Mouse (Mus musculus) T-helper 1 cell (primary cell): ENCODE results near the gene Zfand6.

Source experiments
- in situ Hi-C: fragments of 300-600 bp; cut with MboI, MseI; formaldehyde crosslinking; loops from one replicate; pipeline ENCODE4 v1.15.1; 2025; ENCODE audit warnings: high pct_unique_total_duplicates

Gene Zfand6

GRCm38 (mm10) chr7:84689251-84690100 is at the start of gene Zfand6:
Zfand6 (minus strand) TSS chr7:84689959.
- in situ Hi-C loops, result loop anchor here (10.0 to 25.0 kb wide), 2 partner anchors 535 to 802 kb away; partner anchors contain the start of genes Abhd17c, Mesd and Tlnrd1

DNA sequence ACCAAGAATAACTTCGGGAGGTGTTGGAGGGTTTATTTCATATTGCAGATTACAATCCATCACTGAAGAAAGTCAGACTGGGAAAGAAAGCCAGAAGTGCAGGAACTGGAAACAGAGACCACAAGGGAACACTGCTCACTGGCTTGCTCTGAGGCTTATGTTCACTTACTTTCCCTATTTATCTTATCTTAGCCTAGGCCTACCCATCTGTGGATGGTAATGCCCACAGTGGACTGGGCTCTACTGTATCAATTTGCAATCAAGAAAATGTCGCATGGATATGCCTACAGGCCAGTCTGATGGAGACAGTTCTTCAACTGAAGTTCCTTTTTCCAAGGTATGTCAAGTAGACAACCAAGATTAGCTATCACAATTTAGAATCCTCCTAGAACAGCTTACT is 47.0 kb upstream of the Zfand6 start:
- in situ Hi-C loops, result no loop called here

DNA sequence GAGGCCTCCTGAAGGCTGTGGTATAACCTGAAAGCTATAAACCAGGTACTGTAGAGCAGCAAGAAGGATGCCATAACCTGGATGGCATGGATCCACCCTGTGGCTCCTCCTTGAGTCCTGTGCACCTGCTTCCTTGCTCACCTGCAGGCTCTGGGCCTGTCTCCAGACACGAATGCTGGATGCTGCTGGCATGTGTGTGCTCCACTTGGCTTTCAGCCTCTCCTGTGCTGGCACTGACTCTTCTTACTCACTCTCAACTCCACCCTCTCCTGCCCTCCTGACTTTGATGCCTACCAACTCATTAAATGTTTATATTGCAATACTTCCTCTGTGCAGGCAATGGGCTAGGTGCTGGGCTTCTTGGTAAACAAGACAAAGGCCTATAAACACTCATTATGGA is 43.3 kb upstream of the Zfand6 start:
- in situ Hi-C loops, result loop anchor here (5.0 kb wide), 1 partner anchor 36 kb away; no protein-coding TSS in a partner anchor

GRCm38 (mm10) chr7:84732052-84732451 is 42.3 kb upstream of the Zfand6 start:
- in situ Hi-C loops, result loop anchor here (5.0 kb wide), 1 partner anchor 35 kb away; no protein-coding TSS in a partner anchor

GRCm38 (mm10) chr7:84731076-84731475 is 41.3 kb upstream of the Zfand6 start:
- in situ Hi-C loops, result loop anchor here (5.0 kb wide), 1 partner anchor 34 kb away; no protein-coding TSS in a partner anchor

DNA sequence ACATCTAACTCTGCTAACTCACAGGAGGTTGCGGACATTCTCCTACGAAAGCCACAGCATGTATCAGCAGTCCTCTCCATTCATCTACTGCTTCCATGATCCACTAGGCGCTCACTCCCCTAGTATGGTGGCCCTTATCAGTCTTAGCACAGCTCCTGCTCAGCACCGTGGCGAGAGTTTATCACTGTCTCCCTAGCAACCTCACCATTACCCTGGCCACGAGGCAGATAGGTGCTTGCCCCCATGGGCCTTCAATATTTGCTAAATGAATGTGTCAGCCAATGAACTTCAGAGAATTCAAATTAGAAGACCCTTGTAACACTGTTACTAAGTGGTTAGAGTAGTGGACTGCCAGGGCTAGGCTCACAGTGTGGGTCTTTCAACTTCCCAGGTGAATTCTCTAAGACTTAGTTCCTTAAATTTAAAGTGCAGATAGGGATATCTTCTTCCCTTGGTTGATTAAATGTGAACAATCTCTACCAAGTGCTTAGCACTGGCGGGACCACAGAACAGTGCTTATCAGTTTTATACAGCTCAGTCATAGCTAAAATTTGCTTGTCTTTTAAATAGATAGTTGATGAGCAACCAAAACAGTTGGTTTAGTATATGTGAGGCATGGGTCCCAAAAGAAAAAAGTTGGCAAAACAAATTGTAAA is 33.2 kb upstream of the Zfand6 start:
- in situ Hi-C loops, result no loop called here

DNA sequence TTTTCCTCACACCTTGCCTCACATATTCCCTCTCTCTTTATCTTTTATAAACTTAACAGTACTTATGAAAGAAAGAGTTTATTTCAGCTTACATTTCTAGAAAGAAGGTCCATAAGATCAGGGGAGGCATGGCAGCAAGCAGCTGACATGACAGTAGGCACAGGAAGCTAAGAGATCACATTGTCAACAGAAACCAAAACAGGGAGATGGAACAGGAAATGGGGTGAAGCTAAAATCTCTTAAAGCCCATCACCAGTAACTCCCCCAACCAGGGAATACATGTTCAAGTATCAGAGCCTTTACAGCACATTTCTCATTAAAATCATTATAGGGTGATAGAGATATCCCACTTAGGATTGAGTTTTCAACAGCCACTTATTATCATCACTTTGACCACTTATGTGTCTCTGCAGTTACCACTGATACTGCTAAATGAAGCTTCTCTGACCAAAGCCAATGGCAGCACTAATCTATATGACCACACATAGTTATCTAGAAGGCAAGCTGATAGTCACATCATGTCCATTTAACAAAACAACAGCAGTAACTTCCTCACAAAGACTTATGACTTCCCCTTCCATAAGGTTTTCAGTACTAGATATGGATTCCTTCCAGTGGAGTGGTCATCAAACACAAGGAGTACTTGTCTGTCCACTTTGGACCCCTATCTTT is 20.7 kb upstream of the Zfand6 start:
- in situ Hi-C loops, result no loop called here

DNA sequence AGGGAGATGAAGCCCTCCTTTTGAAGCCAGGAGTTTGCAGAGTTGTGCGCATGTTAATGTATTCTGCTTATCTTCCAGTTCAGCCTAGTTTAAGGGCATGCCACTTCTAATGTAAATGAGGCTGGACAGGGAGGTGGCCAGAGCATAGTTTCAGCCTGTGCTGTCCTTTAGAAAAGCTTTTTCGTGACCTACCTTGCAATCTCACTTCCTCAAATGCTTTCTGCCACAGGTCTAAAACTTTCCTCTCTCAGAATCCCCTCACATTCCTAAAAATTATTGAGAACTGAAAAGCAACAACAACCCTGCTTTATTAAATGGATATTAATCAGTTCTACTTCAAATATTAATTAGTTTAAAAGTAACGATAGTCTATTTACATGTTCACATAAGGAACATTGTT is 17.1 kb upstream of the Zfand6 start:
- in situ Hi-C loops, result loop anchor here (10.0 kb wide), 1 partner anchor 1722 kb away; no protein-coding TSS in a partner anchor

DNA sequence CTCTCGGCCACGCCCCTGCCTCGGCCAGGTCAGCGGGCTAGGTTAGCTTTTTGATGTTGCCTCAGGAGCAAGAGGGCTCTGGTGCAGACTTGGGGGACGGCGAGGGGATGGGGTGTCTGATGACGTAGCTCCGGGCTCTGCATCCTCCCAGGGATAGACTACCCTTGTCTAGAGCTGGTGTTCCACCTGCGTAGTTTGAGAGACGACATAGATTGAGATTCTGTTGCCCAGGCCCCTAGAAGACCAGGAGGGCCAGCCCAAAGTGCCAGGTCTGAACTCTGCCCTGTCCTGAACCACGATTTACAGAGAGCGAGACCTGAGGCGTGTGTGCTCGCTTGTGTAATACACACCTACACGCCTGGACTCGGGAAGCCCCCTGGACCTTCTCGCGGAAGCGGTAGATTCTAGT is 346 bp upstream of the Zfand6 start:
- in situ Hi-C loops, result loop anchor here (25.0 kb wide), 1 partner anchor 803 kb away; the partner anchor contains the start of genes Mesd and Tlnrd1

DNA sequence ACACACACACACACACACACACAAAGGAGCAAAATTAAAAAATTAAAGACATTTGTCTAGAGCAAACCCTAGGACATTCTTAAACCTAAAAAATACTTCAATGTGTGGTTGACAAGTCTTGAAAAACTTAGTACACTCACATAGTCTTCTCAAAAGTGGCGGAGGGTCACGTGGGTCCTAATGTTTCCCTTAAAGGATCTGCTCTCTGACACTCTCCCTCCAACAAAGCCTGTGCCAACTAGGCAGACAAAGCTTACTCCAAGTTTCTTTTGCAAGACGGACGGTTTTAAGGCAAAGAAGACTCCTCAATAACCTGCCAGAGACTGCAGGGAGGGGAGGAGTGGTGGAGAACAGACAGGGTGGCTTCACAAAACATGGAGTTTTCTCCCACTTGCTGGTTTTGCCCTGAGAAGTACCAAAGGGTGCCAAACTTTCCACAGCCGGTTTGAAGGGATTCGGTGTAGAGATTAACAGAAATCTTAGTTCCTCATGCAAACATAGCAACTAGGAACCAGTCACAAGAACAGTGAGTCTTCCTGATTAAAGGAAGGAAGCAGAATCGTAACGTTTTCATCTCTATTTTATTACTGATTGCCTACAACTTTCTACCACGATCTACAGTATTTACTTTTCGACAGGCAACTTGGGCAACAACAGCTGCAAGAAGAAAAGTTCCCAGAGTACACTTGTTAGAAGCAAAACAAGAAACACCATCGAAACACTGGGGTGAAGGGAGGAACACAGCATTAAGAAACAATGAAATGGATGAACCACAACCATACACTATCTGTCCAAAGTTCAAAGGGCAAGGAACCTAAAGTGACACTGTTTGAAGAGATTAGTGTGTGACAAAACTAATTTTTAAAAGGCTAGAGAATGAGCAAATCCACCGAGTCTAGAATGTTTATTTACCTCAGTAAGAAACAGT is 1.8 kb downstream of the Zfand6 start:
- in situ Hi-C loops, result loop anchor here (10.0 to 25.0 kb wide), 2 partner anchors 533 to 801 kb away; partner anchors contain the start of genes Abhd17c, Mesd and Tlnrd1

GRCm38 (mm10) chr7:84686380-84686779 is 3.4 kb downstream of the Zfand6 start:
- in situ Hi-C loops, result loop anchor here (10.0 to 25.0 kb wide), 2 partner anchors 532 to 799 kb away; partner anchors contain the start of genes Abhd17c, Mesd and Tlnrd1

DNA sequence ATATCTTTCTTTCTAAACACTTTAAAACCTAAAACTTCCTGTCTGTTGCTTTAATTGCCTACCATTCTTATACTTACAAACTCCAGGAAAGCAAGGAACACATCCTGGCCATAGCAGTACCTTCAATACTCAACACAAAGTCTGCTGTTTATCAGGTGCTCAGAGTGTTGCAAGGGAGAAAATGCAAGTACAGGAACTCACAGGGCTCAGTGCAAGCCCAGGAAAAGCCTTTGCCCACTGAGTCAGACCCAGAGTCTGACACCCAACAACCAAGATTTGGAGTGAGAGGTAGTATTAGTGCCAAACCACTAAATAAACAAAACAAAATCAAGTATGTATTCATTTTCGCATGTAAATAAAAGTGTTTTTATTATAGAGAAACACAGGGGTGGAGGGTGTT is 5.1 kb downstream of the Zfand6 start:
- in situ Hi-C loops, result loop anchor here (10.0 to 25.0 kb wide), 2 partner anchors 530 to 797 kb away; partner anchors contain the start of genes Abhd17c, Mesd and Tlnrd1

- in situ Hi-C loops, result loop anchor here (10.0 to 25.0 kb wide), 2 partner anchors 527 to 794 kb away; partner anchors contain the start of genes Abhd17c, Mesd and Tlnrd1
These were observed 8.2 kb downstream of the Zfand6 start for GRCm38 (mm10) chr7:84681558-84681957.

- in situ Hi-C loops, result loop anchor here (10.0 to 25.0 kb wide), 2 partner anchors 526 to 794 kb away; partner anchors contain the start of genes Abhd17c, Mesd and Tlnrd1
These were observed 8.8 kb downstream of the Zfand6 start for GRCm38 (mm10) chr7:84680931-84681330.

DNA sequence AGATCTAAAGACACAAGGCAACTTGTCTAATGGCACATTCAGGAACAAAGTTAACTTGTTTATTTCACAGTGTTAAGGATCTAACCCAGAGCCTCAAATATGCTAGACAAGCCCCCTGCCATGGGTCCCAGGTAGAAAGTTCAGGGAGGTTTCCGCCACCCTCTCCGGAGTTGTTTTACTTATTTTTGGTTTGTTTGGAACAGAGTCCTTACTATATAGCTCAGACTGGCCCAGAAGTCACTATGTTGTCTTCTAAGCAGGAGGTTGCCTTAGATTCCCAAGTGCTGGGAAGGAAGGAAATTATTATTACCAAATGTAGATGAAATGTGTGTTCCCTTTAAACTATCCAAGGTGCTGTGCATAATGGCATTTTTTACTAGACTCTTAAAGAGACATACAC is 9.7 kb downstream of the Zfand6 start:
- in situ Hi-C loops, result loop anchor here (10.0 to 25.0 kb wide), 2 partner anchors 525 to 793 kb away; partner anchors contain the start of genes Abhd17c, Mesd and Tlnrd1

DNA sequence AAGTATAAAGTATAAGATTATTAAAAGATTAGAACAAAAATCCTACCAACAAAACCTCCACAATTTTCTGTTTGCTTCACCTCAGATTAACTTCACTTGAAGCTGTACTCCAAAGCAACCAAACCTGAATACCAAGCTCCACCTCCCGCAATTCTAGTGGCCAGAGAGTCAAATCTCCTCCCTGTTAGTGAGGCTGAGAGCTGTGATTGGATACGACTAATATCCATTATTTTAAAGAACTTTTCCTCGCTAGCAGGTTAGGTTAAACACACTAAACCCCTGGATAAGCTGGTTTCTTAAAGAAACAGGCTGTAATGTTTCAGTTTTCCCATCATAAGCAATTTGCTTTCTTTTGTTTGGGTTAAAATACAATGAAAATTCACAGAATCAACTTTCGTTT is 10.5 kb downstream of the Zfand6 start:
- in situ Hi-C loops, result loop anchor here (25.0 kb wide), 1 partner anchor 792 kb away; the partner anchor contains the start of genes Mesd and Tlnrd1

DNA sequence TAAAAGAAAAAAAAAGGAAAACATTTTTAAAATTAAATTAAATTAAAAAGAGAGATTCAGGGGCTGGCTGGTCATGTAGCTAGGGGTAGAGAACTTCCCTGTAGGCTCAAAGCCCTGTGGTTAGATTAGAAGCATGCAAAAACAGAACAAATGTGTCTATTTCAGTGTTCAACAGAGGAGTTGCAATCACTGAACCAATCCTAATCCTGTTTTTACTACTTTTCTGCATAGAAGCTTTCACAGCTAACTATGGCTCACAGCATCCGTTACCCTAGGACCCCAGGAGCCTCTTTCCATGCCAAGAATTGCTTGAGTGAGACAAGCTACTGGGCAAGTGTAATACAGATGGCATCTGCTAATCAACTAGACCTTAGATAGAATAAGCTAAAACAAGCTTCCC is 16.7 kb downstream of the Zfand6 start:
- in situ Hi-C loops, result no loop called here

DNA sequence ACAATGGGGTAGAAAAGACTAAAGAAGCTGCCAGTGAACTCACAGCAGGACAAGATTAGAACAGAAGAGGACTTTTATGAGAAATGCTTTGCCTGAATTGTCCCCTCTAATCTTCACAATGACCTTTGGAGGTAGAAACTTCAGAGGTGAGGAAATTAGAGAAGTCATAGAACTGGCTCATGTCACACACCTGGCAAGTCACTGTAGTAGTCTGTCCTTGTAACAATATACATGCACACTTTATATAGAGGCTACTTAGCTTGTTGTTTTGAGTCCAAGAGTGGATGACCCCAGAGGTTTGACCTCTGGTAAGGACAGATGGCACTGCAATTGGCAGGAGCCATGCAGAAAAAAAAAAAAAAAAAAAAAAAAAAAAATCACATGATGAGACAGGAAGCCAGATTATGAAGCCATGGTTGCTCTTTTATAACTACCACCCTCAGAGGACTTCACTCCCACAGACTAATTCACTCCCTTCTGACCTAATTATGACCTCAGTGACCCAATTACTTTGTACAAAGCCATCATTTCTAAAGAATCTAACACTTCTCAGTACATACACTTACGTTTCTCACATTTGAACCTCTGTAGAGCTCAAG is 20.1 kb downstream of the Zfand6 start:
- in situ Hi-C loops, result no loop called here

DNA sequence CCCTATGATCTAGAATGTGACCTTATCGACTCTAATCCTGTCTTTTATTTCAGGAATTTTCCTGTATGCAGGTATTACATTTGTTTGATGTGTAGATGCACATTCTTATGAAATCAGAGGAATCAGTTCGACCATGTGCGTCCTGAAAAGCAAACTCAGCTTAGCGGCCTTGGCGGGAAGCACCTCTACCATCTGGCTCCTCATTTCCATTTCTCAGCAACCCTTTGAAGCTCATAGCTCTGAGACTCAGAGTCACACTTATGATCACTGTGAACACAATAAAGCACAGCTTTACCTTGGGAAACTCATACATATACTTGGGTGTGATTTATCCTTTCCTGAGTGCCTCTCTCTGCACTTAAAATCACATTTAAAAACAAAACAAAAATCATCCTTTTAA is 21.8 kb downstream of the Zfand6 start:
- in situ Hi-C loops, result no loop called here

- in situ Hi-C loops, result no loop called here
These were observed 37.0 kb downstream of the Zfand6 start for GRCm38 (mm10) chr7:84652740-84653139.
